35 mouse cellular contexts compared by ENCODE assay signal in the genomic region with DNA sequence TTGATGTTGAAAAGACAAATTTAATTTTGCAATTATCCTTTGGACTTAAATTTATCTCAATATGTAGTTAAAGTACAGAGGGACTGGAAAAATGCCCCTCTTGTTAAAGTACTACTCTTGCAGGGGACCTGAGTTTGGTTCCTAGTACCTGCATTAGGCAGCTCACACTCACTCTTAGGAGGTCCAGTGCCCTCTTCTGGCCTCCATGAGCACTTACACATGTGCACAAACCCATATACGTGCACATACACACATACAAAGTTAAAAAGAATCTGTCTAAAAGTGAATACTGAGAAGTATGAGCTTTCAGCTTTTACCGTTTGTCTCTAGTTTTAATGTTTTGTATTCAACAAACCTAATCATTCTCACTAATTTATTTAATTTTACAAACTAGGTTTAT. TPM values are rescaled to one million over a fixed set of nuclear protein-coding genes. Genes with fewer than 3 reads are reported as not detected.
DNase-seq lines count a peak whose midpoint lies in the region; ATAC-seq and TF ChIP-seq lines count a peak whose summit lies in the region.
"Had no signal": no experiment of that assay in that cellular context is flagged by ENCODE, and none has a peak within 500 bp of the region (broad histone marks: within the 10 kb centered on the region; RNA-seq: fewer than 3 reads in every experiment).

No protein-coding gene starts in this region.

- 0 out of 2 replicates have a peak, but pooled peaks have one; percentile 7 for TF ChIP-seq CTCF in kidney, adult 2 months (conservative IDR thresholded peaks at IDR 0.05; ENCODE audit: insufficient read depth, insufficient read length, low read depth, low read length)
- TF ChIP-seq CTCF in midbrain, postnatal 0 days (IDR thresholded peaks at IDR 0.05) = peak; percentile 19; the same call in 1 of the 2 replicates

- DNase-seq in kidney, adult 2 months = no peak
- no peak for DNase-seq in midbrain, postnatal 0 days (ENCODE audit: low spot score)
- DNase-seq in midbrain, embryonic 14.5 days = no peak
- DNase-seq in ES-E14 (ENCODE audit: low read depth, low spot score) = peak; percentile 26
- peak; percentile 8 for DNase-seq in splenic B cell, adult 2 months (ENCODE audit: low read depth, low spot score)
- DNase-seq in cerebellum, adult 9-11 months = no peak
- no peak for DNase-seq in urinary bladder, adult 18-20 months (ENCODE audit: low spot score in 2 of 2)
- DNase-seq: adrenal gland, adult 8-10 months; cerebellum, adult 18-20 months; cerebellum, postnatal 36 days; embryo, embryonic 11 days; heart, postnatal 10 days; kidney, adult 18-20 months; kidney, postnatal 14 days; layer of hippocampus, postnatal 36 days; lung, postnatal 10 days; right cerebral cortex, postnatal 14 days; thymus, postnatal 14 days had no signal

- no peak overlapping the region for H3K4me3 ChIP-seq in kidney, adult 2 months (ENCODE audit: insufficient read depth, low read depth, low read length)
- H3K4me3 ChIP-seq in kidney, embryonic 16.5 days (ENCODE audit: low read length) = no peak overlapping the region
- no peak overlapping the region for H3K4me3 ChIP-seq in midbrain, postnatal 0 days (ENCODE audit: low read depth, low read length)
- no peak overlapping the region for H3K4me3 ChIP-seq in midbrain, embryonic 14.5 days (replicated peaks; ENCODE audit: low read depth, low read length)
- H3K4me3 ChIP-seq in ES-E14 (ENCODE audit: insufficient read depth in 1 of 2, low read depth in 1 of 2, low read length in 2 of 2, poor library complexity in 1 of 2, severe bottlenecking in 1 of 2) = no peak overlapping the region
- H3K4me3 ChIP-seq: embryonic facial prominence, embryonic 13.5 days; erythroblast, embryonic 14.5 days; forebrain, embryonic 12.5 days; heart, embryonic 12.5 days; limb, embryonic 12.5 days; midbrain, embryonic 12.5 days; neural tube, embryonic 12.5 days had no signal

- in situ Hi-C loops in ES-E14 (cut with MboI; ENCODE audit: low sequenced_read_pairs in 2 of 2, unreplicated experiment in 2 of 2) = no loop called here

- no peak for ATAC-seq in kidney, embryonic 16.5 days (ENCODE audit: low FRiP score, low TSS enrichment)
- no peak for ATAC-seq in midbrain, postnatal 0 days (ENCODE audit: low FRiP score)
- ATAC-seq in midbrain, embryonic 14.5 days (ENCODE audit: low FRiP score, low TSS enrichment) = no peak
- ATAC-seq: activated CD4-positive, CD25-positive, alpha-beta regulatory T cell, adult 4 months had no signal

- peaks cover 5% of the 10 kb centered on the region for H3K36me3 ChIP-seq in kidney, adult 2 months (ENCODE audit: control insufficient read depth, insufficient read depth, low read length)
- peaks cover 27% of the 10 kb centered on the region for H3K36me3 ChIP-seq in kidney, embryonic 16.5 days (ENCODE audit: insufficient read depth, low read length)
- H3K36me3 ChIP-seq in midbrain, postnatal 0 days (ENCODE audit: insufficient read depth, low read length) = peaks cover 2% of the 10 kb centered on the region; the same call in 1 of the 2 replicates
- H3K36me3 ChIP-seq in midbrain, embryonic 14.5 days (ENCODE audit: control insufficient read depth, insufficient read depth, low read length) = peaks cover 10% of the 10 kb centered on the region; the same call in 1 of the 2 replicates
- H3K36me3 ChIP-seq in ES-E14 (ENCODE audit: control insufficient read depth, insufficient read depth, low read length, poor library complexity, severe bottlenecking) = no peaks in the 10 kb centered on the region; the same call in 1 of the 2 replicates
- 0 out of 2 replicates have a peak, but pooled peaks cover 5% of the 10 kb centered on the region for H3K36me3 ChIP-seq in splenic B cell, adult 2 months (ENCODE audit: control insufficient read depth, insufficient read depth, low read length, poor library complexity, severe bottlenecking)

- H3K9ac ChIP-seq in kidney, embryonic 16.5 days (replicated peaks; ENCODE audit: low read length) = no peak overlapping the region
- no peak overlapping the region for H3K9ac ChIP-seq in midbrain, postnatal 0 days (replicated peaks; ENCODE audit: low read length, poor library complexity, severe bottlenecking)
- H3K9ac ChIP-seq in midbrain, embryonic 14.5 days (replicated peaks; ENCODE audit: low read length) = no peak overlapping the region
- no peak overlapping the region for H3K9ac ChIP-seq in ES-E14 (ENCODE audit: insufficient read depth, low read depth, low read length, poor library complexity, severe bottlenecking)
- H3K9ac ChIP-seq: embryonic facial prominence, embryonic 13.5 days; forebrain, embryonic 12.5 days; heart, embryonic 12.5 days; limb, embryonic 12.5 days; liver, embryonic 14.5 days; midbrain, embryonic 12.5 days; neural tube, embryonic 12.5 days had no signal

- H3K4me2 ChIP-seq in kidney, embryonic 16.5 days (replicated peaks; ENCODE audit: low read depth, low read length) = no peak overlapping the region
- no peak overlapping the region for H3K4me2 ChIP-seq in midbrain, postnatal 0 days (ENCODE audit: low read depth, low read length, poor library complexity, severe bottlenecking)
- no peak overlapping the region for H3K4me2 ChIP-seq in midbrain, embryonic 14.5 days (ENCODE audit: low read length)
- H3K4me2 ChIP-seq: embryonic facial prominence, embryonic 13.5 days; forebrain, embryonic 12.5 days; heart, embryonic 12.5 days; limb, embryonic 12.5 days; midbrain, embryonic 12.5 days; neural tube, embryonic 12.5 days had no signal

- no peaks in the 10 kb centered on the region for H3K9me3 ChIP-seq in kidney, embryonic 16.5 days (ENCODE audit: low read length)
- H3K9me3 ChIP-seq in midbrain, postnatal 0 days (ENCODE audit: low read length) = no peaks in the 10 kb centered on the region
- H3K9me3 ChIP-seq in midbrain, embryonic 14.5 days (ENCODE audit: control insufficient read depth, low read length) = no peaks in the 10 kb centered on the region
- no peaks in the 10 kb centered on the region for H3K9me3 ChIP-seq in ES-E14 (ENCODE audit: control insufficient read depth, insufficient read depth, low read depth, low read length)
- H3K9me3 ChIP-seq: embryonic facial prominence, embryonic 13.5 days; forebrain, embryonic 12.5 days; heart, embryonic 12.5 days; midbrain, embryonic 12.5 days; neural tube, embryonic 12.5 days had no signal

- no peak overlapping the region for H3K27ac ChIP-seq in kidney, adult 2 months (ENCODE audit: insufficient read depth, low read depth, low read length)
- no peak overlapping the region for H3K27ac ChIP-seq in kidney, embryonic 16.5 days (ENCODE audit: low read length)
- no peak overlapping the region for H3K27ac ChIP-seq in midbrain, postnatal 0 days (ENCODE audit: low read depth, low read length)
- no peak overlapping the region for H3K27ac ChIP-seq in midbrain, embryonic 14.5 days (replicated peaks; ENCODE audit: low read depth, low read length)
- H3K27ac ChIP-seq in ES-E14 (ENCODE audit: insufficient read depth, low read depth, low read length, poor library complexity, severe bottlenecking) = no peak overlapping the region
- H3K27ac ChIP-seq: embryonic facial prominence, embryonic 13.5 days; forebrain, embryonic 12.5 days; limb, embryonic 12.5 days; liver, embryonic 14.5 days; midbrain, embryonic 12.5 days; neural tube, embryonic 12.5 days had no signal

- TF ChIP-seq POLR2A in kidney, adult 2 months (IDR thresholded peaks at IDR 0.05; ENCODE audit: low read depth, low read length) = no peak

- 97% methylated on average over 2 of the region's 2 CpGs for WGBS in kidney, adult 2 months
- 93% methylated on average over 2 of the region's 2 CpGs for WGBS in kidney, embryonic 16.5 days
- WGBS in midbrain, postnatal 0 days = 98% methylated on average over 2 of the region's 2 CpGs
- WGBS in midbrain, embryonic 14.5 days = 96% methylated on average over 2 of the region's 2 CpGs

- H3K27me3 ChIP-seq in kidney, adult 2 months (replicated peaks; ENCODE audit: control insufficient read depth, insufficient read depth, low read length) = no peaks in the 10 kb centered on the region
- no peaks in the 10 kb centered on the region for H3K27me3 ChIP-seq in kidney, embryonic 16.5 days (ENCODE audit: insufficient read depth, low read length)
- H3K27me3 ChIP-seq in midbrain, postnatal 0 days (ENCODE audit: insufficient read depth, low read length) = no peaks in the 10 kb centered on the region
- H3K27me3 ChIP-seq in midbrain, embryonic 14.5 days (ENCODE audit: control insufficient read depth, insufficient read depth, low read length) = no peaks in the 10 kb centered on the region
- H3K27me3 ChIP-seq in splenic B cell, adult 2 months (ENCODE audit: control insufficient read depth, insufficient read depth, low read length, poor library complexity, severe bottlenecking) = no peaks in the 10 kb centered on the region
- H3K27me3 ChIP-seq: embryonic facial prominence, embryonic 13.5 days; forebrain, embryonic 12.5 days; heart, embryonic 12.5 days; limb, embryonic 12.5 days; midbrain, embryonic 12.5 days; neural tube, embryonic 12.5 days had no signal

- peaks cover 4% of the 10 kb centered on the region for H3K4me1 ChIP-seq in kidney, adult 2 months (ENCODE audit: control insufficient read depth, insufficient read depth, low read length)
- no peaks in the 10 kb centered on the region for H3K4me1 ChIP-seq in kidney, embryonic 16.5 days (ENCODE audit: insufficient read depth, low read length)
- H3K4me1 ChIP-seq in midbrain, postnatal 0 days (ENCODE audit: insufficient read depth, low read length) = no peaks in the 10 kb centered on the region
- peaks cover 4% of the 10 kb centered on the region; the same call in 1 of the 2 replicates for H3K4me1 ChIP-seq in midbrain, embryonic 14.5 days (ENCODE audit: control insufficient read depth, insufficient read depth, low read length)
- H3K4me1 ChIP-seq in ES-E14 (ENCODE audit: control insufficient read depth in 2 of 2, insufficient read depth in 2 of 2, low read length in 2 of 2, poor library complexity in 1 of 2) = peaks cover 0 to 5% of the 10 kb centered on the region in 2 experiments; a peak in 1 of 4 replicates
- H3K4me1 ChIP-seq: embryonic facial prominence, embryonic 13.5 days; limb, embryonic 12.5 days; neural tube, embryonic 12.5 days had no signal

RNA-seq across cellular contexts. Expression of gene Frg2f1, which starts 48.7 kb away (rescaled TPM):
- 7.6 and 12.0 TPM in 2 replicates for polyA plus RNA-seq in kidney, adult 2 months (2012; rRNA removed)
- 4.5 and 5.4 TPM in 2 replicates for polyA plus RNA-seq in kidney, embryonic 16.5 days (2015; fragmentation: Nextera tagmentation; extraction: Ambion mirVana)
- 19.0 and 27.4 TPM in 2 replicates for total RNA-seq in midbrain, postnatal 0 days (2014; rRNA removed)
- polyA plus RNA-seq in midbrain, postnatal 0 days (2015; fragmentation: Nextera tagmentation; extraction: Ambion mirVana) = 15.9 and 16.1 TPM in 2 replicates
- 8.6 and 9.5 TPM in 2 replicates for polyA plus RNA-seq in midbrain, embryonic 14.5 days (2014; fragmentation: Nextera tagmentation; extraction: Ambion mirVana)
- 3.1 and 5.2 TPM in 2 replicates for total RNA-seq in ES-E14 (2012; rRNA removed)

RNA-seq across cellular contexts. Expression of gene Guca2a, which starts 49.5 kb away (rescaled TPM):
- polyA plus RNA-seq in kidney, adult 2 months (2012; rRNA removed) = 13.1 and 14.8 TPM in 2 replicates
- polyA plus RNA-seq in kidney, embryonic 16.5 days (2015; fragmentation: Nextera tagmentation; extraction: Ambion mirVana) = 11.4 and 13.4 TPM in 2 replicates
- total RNA-seq in midbrain, postnatal 0 days (2014; rRNA removed) = not detected in 2 replicates
- not detected in 2 replicates for polyA plus RNA-seq in midbrain, postnatal 0 days (2015; fragmentation: Nextera tagmentation; extraction: Ambion mirVana)
- not detected in 2 replicates for polyA plus RNA-seq in midbrain, embryonic 14.5 days (2014; fragmentation: Nextera tagmentation; extraction: Ambion mirVana)
- total RNA-seq in ES-E14 (2012; rRNA removed) = not detected in 2 replicates
- total RNA-seq: gastrocnemius, adult 8-10 months; granulocyte monocyte progenitor cell, adult 5-6 weeks; heart, postnatal 10 days; layer of hippocampus, adult 18-20 months; layer of hippocampus, postnatal 36 days; left cerebral cortex, postnatal 10 days; megakaryocyte progenitor cell, adult 5-6 weeks had no signal
- polyA plus RNA-seq: activated CD4-positive, CD25-positive, alpha-beta regulatory T cell, adult 4 months; embryonic facial prominence, embryonic 13.5 days; erythroblast, embryonic 14.5 days; forebrain, embryonic 12.5 days; frontal cortex, adult 2 months; heart, embryonic 12.5 days; hindbrain, embryonic 11.5 days; limb, embryonic 12.5 days; liver, embryonic 14.5 days; midbrain, embryonic 12.5 days; neural tube, embryonic 12.5 days had no signal

RNA-seq across cellular contexts. Expression of gene Foxj3, which starts 51.2 kb away (rescaled TPM):
- polyA plus RNA-seq in kidney, adult 2 months (2012; rRNA removed) = 16.5 and 19.1 TPM in 2 replicates
- polyA plus RNA-seq in kidney, embryonic 16.5 days (2015; fragmentation: Nextera tagmentation; extraction: Ambion mirVana) = 25.4 and 27.8 TPM in 2 replicates
- total RNA-seq in midbrain, postnatal 0 days (2014; rRNA removed) = 39.1 and 46.0 TPM in 2 replicates
- polyA plus RNA-seq in midbrain, postnatal 0 days (2015; fragmentation: Nextera tagmentation; extraction: Ambion mirVana) = 21.3 and 26.4 TPM in 2 replicates
- 18.6 and 31.6 TPM in 2 replicates for polyA plus RNA-seq in midbrain, embryonic 14.5 days (2014; fragmentation: Nextera tagmentation; extraction: Ambion mirVana)
- total RNA-seq in ES-E14 (2012; rRNA removed) = 17.4 and 17.7 TPM in 2 replicates

Comparison
In these comparisons a context has a peak if more than half of its experiments do, and no peak if none do; other contexts are left out.
1. DNase-seq: peak in ES-E14 (single experiment) and splenic B cell, adult 2 months (single experiment); none in kidney, adult 2 months (single experiment), midbrain, postnatal 0 days (single experiment), midbrain, embryonic 14.5 days (single experiment), cerebellum, adult 9-11 months (single experiment) and urinary bladder, adult 18-20 months (0 of 2).
2. RNA of gene Guca2a, which starts 49.5 kb away (polyA plus RNA-seq): 11.4 to 13.4 TPM in kidney, embryonic 16.5 days and 13.1 to 14.8 TPM in kidney, adult 2 months; not detected in midbrain, postnatal 0 days and not detected in midbrain, embryonic 14.5 days; every median in the first group is over 10 times any median in the second.